Mouse (Mus musculus) central nervous system, embryonic 11.5 days (tissue): Measurements from ENCODE around the gene Brpf3. TPM values are rescaled to one million over a fixed set of nuclear protein-coding genes. Genes with fewer than 3 reads are reported as not detected.

Source experiments
- polyA plus RNA-seq: library from polyadenylated mRNA; depleted of rRNA; stranded (reverse); fragments of >200 nt; gene quantifications from 2 replicates; pipeline ENCODE4 v1.2.3, GENCODE M21; 2012; rRNA removed

The Brpf3 gene
- 59.1 and 59.8 TPM in 2 replicates for polyA plus RNA-seq

GRCm38 (mm10) chr17:28800671-28801412, at the start of gene Brpf3:
Gene Brpf3 (plus strand): TSS chr17:28801090.

DNA sequence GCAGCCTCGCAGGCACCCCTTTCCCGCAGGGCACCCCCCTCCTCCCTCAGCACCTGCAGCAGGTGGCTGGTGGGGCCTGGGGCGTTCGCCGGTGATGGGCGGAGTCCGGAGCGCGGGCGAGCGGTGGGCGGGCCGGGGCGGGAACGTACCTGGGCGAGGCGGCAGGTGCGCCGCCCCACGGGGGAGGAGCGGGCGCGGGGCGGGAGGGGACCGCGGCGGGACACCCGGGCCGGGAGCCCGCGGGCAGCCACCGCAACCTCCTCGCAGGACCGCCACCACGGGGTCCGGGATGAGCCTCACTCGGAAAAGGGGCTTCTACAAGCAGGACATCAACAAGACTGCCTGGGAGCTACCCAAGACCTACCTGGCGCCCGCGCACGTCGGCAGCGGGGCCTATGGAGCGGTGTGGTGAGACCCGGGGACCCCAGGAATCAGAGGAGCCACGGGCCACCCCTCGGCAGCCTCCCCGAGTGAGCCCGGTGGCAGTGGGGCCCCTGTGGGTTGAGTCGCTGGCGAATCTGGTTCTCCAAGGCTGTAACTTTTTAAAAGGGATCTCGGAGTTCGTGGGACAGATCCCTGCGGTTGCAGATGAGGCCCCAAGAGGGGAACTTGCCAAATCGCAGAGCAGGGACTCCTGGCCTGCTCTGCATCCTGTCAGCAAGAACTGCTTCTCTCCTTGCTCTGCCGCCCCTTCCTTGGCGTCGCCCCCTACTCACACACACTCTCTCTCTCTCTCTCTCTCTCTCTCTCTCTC, 31.6 kb upstream of the Brpf3 start, which contains the start of gene Mapk13:
Gene Mapk13, plus strand, starts transcription at position 177 of the 754 bp plus-strand sequence.

GRCm38 (mm10) chr17:28858205-28858604, 57.3 kb downstream of the Brpf3 start, which contains the start of gene Pnpla1:
Gene Pnpla1 (plus strand): TSS chr17:28858411.

Other genes with a start within 250 kb of the Brpf3 start
- gene Clps, start 240.3 kb upstream of the Brpf3 start, polyA plus RNA-seq: 0.16 and 0.24 TPM in 2 replicates
- gene Lhfpl5, start 225.4 kb upstream of the Brpf3 start, polyA plus RNA-seq: 0.32 and 1.0 TPM in 2 replicates
- gene Srpk1, start 178.4 kb upstream of the Brpf3 start, polyA plus RNA-seq: 84.5 and 94.2 TPM in 2 replicates
- 1.6 and 1.9 TPM in 2 replicates for gene Slc26a8, start 110.9 kb upstream of the Brpf3 start, polyA plus RNA-seq
- gene Mapk14, start 109.8 kb upstream of the Brpf3 start, polyA plus RNA-seq: 56.1 and 75.3 TPM in 2 replicates
- 0.64 and 0.91 TPM in 2 replicates for gene AC170998.1, start 75.0 kb upstream of the Brpf3 start, polyA plus RNA-seq
- gene Mapk13, start 31.8 kb upstream of the Brpf3 start, polyA plus RNA-seq: 1.8 and 3.6 TPM in 2 replicates
- 0.01 and 0.05 TPM in 2 replicates for gene Pnpla1, start 57.3 kb downstream of the Brpf3 start, polyA plus RNA-seq
- 0.14 and 0.17 TPM in 2 replicates for gene 4930539E08Rik, start 114.2 kb downstream of the Brpf3 start, polyA plus RNA-seq
- gene Pxt1, start 142.8 kb downstream of the Brpf3 start, polyA plus RNA-seq: 0.14 TPM in 1 of 2 replicates, not detected in the other
- 58.9 and 69.2 TPM in 2 replicates for gene Kctd20, start 150.9 kb downstream of the Brpf3 start, polyA plus RNA-seq
- 124 and 144 TPM in 2 replicates for gene Stk38, start 206.9 kb downstream of the Brpf3 start, polyA plus RNA-seq
- 538 and 581 TPM in 2 replicates for gene Srsf3, start 231.5 kb downstream of the Brpf3 start, polyA plus RNA-seq